Mouse (Mus musculus): ENCODE data around the gene Ak2. TPM values are rescaled to one million over a fixed set of nuclear protein-coding genes. Genes with fewer than 3 reads are reported as not detected.

The Ak2 gene
- polyA plus RNA-seq, 1 experiment from 2014 or later, result 148 TPM

- ATAC-seq (ENCODE audit: insufficient read depth) (no peak), DNase-seq (peak; percentile 54)
- H3K27me3 ChIP-seq (ENCODE audit: insufficient read depth, low read length), result no peaks in the 10 kb centered on the region
- no peak for TF ChIP-seq CTCF (IDR thresholded peaks at IDR 0.05; ENCODE audit: low read depth)
- H3K9ac ChIP-seq, result peak overlapping the region; percentile 78
- WGBS, result 2% methylated on average over 12 of the region's 12 CpGs
- H3K36me3 ChIP-seq (ENCODE audit: insufficient read depth), result peaks cover 16% of the 10 kb centered on the region; the same call in 1 of the 2 replicates
- H3K9me3 ChIP-seq (ENCODE audit: low read depth, low read length), result no peaks in the 10 kb centered on the region
- peaks cover 20% of the 10 kb centered on the region for H3K4me1 ChIP-seq (ENCODE audit: insufficient read depth)
- H3K27ac ChIP-seq (ENCODE audit: low read depth), result peak overlapping the region; percentile 78; the same call in 1 of the 2 replicates
- peak overlapping the region; percentile 82 for H3K4me3 ChIP-seq (ENCODE audit: low read depth, low read length)
- peak overlapping the region; percentile 90 for H3K4me2 ChIP-seq
These were observed 1.9 kb downstream of the Ak2 start for GRCm38 (mm10) chr4:128993675-128994074.

GRCm38 (mm10) chr4:128995238-128995637 is 3.5 kb downstream of the Ak2 start:
- Histone ChIP-seq H3K9ac (no peak overlapping the region), H3K27ac (ENCODE audit: low read depth) (no peak overlapping the region), H3K4me1 (ENCODE audit: insufficient read depth) (peaks cover 24% of the 10 kb centered on the region), H3K27me3 (ENCODE audit: insufficient read depth, low read length) (no peaks in the 10 kb centered on the region), H3K9me3 (ENCODE audit: low read depth, low read length) (no peaks in the 10 kb centered on the region), H3K36me3 (ENCODE audit: insufficient read depth) (peaks cover 31% of the 10 kb centered on the region; the same call in 1 of the 2 replicates), H3K4me2 (peak overlapping the region; percentile 90), H3K4me3 (ENCODE audit: low read depth, low read length) (no peak overlapping the region)
- no peak for TF ChIP-seq CTCF (IDR thresholded peaks at IDR 0.05; ENCODE audit: low read depth)
- 80% methylated on average over 7 of the region's 7 CpGs for WGBS
- no peak for ATAC-seq (ENCODE audit: insufficient read depth)
- DNase-seq, result no peak

GRCm38 (mm10) chr4:128997258-128997657 is 5.5 kb downstream of the Ak2 start:
- no peak overlapping the region for H3K27ac ChIP-seq (ENCODE audit: low read depth)
- 58% methylated on average over 8 of the region's 8 CpGs for WGBS

GRCm38 (mm10) chr4:128998401-128998800 is 6.6 kb downstream of the Ak2 start:
- no peak for ATAC-seq (ENCODE audit: insufficient read depth)
- WGBS, result 47% methylated on average over 8 of the region's 8 CpGs
- DNase-seq, result no peak
- Histone ChIP-seq H3K27me3 (ENCODE audit: insufficient read depth, low read length) (no peaks in the 10 kb centered on the region), H3K9ac (no peak overlapping the region), H3K4me2 (no peak overlapping the region), H3K9me3 (ENCODE audit: low read depth, low read length) (no peaks in the 10 kb centered on the region), H3K4me1 (ENCODE audit: insufficient read depth) (peaks cover 24% of the 10 kb centered on the region), H3K27ac (ENCODE audit: low read depth) (no peak overlapping the region), H3K36me3 (ENCODE audit: insufficient read depth) (peaks cover 58% of the 10 kb centered on the region), H3K4me3 (ENCODE audit: low read depth, low read length) (no peak overlapping the region)
- TF ChIP-seq CTCF (IDR thresholded peaks at IDR 0.05; ENCODE audit: low read depth), result no peak

More at GRCm38 (mm10) chr4:128997258-128997657, 5.5 kb downstream of the Ak2 start:
- DNase-seq (no peak), ATAC-seq (ENCODE audit: insufficient read depth) (no peak)
- H3K36me3 ChIP-seq (ENCODE audit: insufficient read depth), result peaks cover 51% of the 10 kb centered on the region
- TF ChIP-seq CTCF (IDR thresholded peaks at IDR 0.05; ENCODE audit: low read depth), result no peak
- H3K27me3 ChIP-seq (ENCODE audit: insufficient read depth, low read length), result no peaks in the 10 kb centered on the region
- no peak overlapping the region for H3K4me3 ChIP-seq (ENCODE audit: low read depth, low read length)
- H3K4me1 ChIP-seq (ENCODE audit: insufficient read depth), result peaks cover 24% of the 10 kb centered on the region
- no peaks in the 10 kb centered on the region for H3K9me3 ChIP-seq (ENCODE audit: low read depth, low read length)
- no peak overlapping the region for H3K9ac ChIP-seq
- H3K4me2 ChIP-seq, result no peak overlapping the region

GRCm38 (mm10) chr4:129000786-129001185 is 9.0 kb downstream of the Ak2 start:
- H3K9me3 ChIP-seq (ENCODE audit: low read depth, low read length), result no peaks in the 10 kb centered on the region
- ATAC-seq (ENCODE audit: insufficient read depth) (no peak), DNase-seq (no peak)
- H3K36me3 ChIP-seq (ENCODE audit: insufficient read depth), result peaks cover 79% of the 10 kb centered on the region
- H3K27me3 ChIP-seq (ENCODE audit: insufficient read depth, low read length), result no peaks in the 10 kb centered on the region
- peaks cover 16% of the 10 kb centered on the region for H3K4me1 ChIP-seq (ENCODE audit: insufficient read depth)
- H3K4me2 ChIP-seq, result no peak overlapping the region
- H3K9ac ChIP-seq, result no peak overlapping the region
- H3K27ac ChIP-seq (ENCODE audit: low read depth), result no peak overlapping the region
- TF ChIP-seq CTCF (IDR thresholded peaks at IDR 0.05; ENCODE audit: low read depth), result no peak
- H3K4me3 ChIP-seq (ENCODE audit: low read depth, low read length), result no peak overlapping the region
- WGBS, result 68% methylated on average over 3 of the region's 3 CpGs

GRCm38 (mm10) chr4:129003720-129004119 is 12.0 kb downstream of the Ak2 start:
- Histone ChIP-seq H3K27me3 (ENCODE audit: insufficient read depth, low read length) (no peaks in the 10 kb centered on the region), H3K36me3 (ENCODE audit: insufficient read depth) (peaks cover 89% of the 10 kb centered on the region), H3K4me3 (ENCODE audit: low read depth, low read length) (no peak overlapping the region), H3K9ac (no peak overlapping the region), H3K4me1 (ENCODE audit: insufficient read depth) (peaks cover 4% of the 10 kb centered on the region), H3K9me3 (ENCODE audit: low read depth, low read length) (no peaks in the 10 kb centered on the region), H3K27ac (ENCODE audit: low read depth) (no peak overlapping the region), H3K4me2 (no peak overlapping the region)
- ATAC-seq (ENCODE audit: insufficient read depth), result no peak
- no peak for TF ChIP-seq CTCF (IDR thresholded peaks at IDR 0.05; ENCODE audit: low read depth)
- WGBS, result 91% methylated on average over 8 of the region's 8 CpGs
- DNase-seq, result no peak

GRCm38 (mm10) chr4:129008006-129008519 is 16.3 kb downstream of the Ak2 start:
- no peak overlapping the region for H3K9ac ChIP-seq
- no peaks in the 10 kb centered on the region for H3K9me3 ChIP-seq (ENCODE audit: low read depth, low read length)
- no peaks in the 10 kb centered on the region for H3K4me1 ChIP-seq (ENCODE audit: insufficient read depth)
- no peak overlapping the region for H3K4me3 ChIP-seq (ENCODE audit: low read depth, low read length)
- 78% methylated on average over 12 of the region's 12 CpGs for whole genome bisulfite sequencing
- H3K4me2 ChIP-seq, result no peak overlapping the region
- ATAC-seq (ENCODE audit: insufficient read depth) (no peak), DNase-seq (no peak)
- H3K36me3 ChIP-seq (ENCODE audit: insufficient read depth), result peaks cover 73% of the 10 kb centered on the region
- TF ChIP-seq CTCF (IDR thresholded peaks at IDR 0.05; ENCODE audit: low read depth), result no peak
- H3K27me3 ChIP-seq (ENCODE audit: insufficient read depth, low read length), result no peaks in the 10 kb centered on the region
- H3K27ac ChIP-seq (ENCODE audit: low read depth), result no peak overlapping the region
